Mouse (Mus musculus): ENCODE results near the gene Psph.
"Not testable (repeated sequence)": the region's sequence is repeated elsewhere in the genome, so short reads cannot be mapped to it uniquely, and the experiment has no call there.

The Psph gene

DNA sequence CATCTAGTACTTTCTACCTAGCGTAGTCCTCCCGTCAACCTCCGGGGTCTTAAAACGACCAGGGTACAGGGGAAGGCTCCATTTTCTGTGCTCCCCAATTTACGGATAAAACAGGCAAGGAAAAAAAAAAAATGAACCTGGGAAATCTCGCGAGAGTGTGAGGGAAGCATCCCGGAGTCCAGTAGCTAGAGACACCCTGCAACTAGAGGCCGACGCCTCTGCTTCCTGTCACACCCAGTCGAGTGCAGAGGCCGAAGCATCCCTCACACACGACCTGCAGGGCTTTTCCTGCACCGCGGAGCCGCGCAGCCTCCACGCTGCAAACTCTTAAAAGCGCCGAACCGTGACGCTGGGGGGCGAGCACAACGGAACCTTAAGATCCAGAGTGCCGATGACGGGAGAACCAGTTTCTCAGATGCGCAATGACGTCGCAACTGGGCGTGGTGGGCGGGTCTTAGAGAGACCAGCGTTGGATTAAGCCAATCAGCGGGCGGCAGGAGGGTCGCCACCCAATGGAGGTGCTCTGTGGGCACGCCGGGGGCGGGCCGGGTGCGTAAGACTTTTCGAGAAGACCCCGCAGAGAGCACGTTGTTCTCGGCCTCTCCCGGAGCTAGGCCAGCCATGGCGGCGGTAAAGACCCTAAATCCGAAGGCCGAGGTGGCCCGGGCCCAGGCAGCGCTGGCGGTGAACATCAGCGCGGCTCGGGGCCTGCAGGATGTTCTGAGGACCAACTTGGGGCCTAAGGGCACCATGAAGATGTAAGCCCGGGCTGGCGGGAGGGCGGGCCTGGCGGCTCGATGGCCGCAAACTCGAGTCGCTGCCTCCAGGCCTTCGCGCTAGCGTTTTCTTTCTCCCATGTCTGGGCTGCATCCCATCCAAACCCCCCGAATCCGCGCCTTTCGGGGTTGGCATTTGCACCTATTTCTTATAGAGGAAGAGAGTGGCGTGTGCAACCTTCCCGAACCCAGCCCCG, at the start of gene Psph:
Gene Psph (minus strand): TSS at position 632 of the 973 bp plus-strand sequence.
- peak; percentile 96 to 97 for DNase-seq (ENCODE audit: low spot score in 2 of 2)

DNA sequence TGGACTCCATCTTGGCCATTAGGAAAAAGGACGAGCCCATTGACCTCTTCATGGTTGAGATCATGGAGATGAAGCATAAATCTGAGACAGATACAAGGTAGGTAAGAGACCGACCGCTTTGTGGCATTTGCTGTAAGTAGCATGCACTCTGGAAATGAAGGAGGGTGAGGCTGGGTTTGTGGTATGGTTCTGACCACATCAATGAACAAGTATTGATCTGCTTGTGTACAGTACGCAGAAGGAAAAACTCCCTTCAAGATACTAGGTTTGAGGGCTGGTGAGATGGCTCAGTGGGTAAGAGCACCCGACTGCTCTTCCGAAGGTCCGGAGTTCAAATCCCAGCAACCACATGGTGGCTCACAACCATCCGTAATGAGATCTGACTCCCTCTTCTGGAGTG, 3.3 kb upstream of the Psph start:
- DNase-seq (ENCODE audit: low spot score in 2 of 2): peak in 1 of 2 experiments; percentile 16

DNA sequence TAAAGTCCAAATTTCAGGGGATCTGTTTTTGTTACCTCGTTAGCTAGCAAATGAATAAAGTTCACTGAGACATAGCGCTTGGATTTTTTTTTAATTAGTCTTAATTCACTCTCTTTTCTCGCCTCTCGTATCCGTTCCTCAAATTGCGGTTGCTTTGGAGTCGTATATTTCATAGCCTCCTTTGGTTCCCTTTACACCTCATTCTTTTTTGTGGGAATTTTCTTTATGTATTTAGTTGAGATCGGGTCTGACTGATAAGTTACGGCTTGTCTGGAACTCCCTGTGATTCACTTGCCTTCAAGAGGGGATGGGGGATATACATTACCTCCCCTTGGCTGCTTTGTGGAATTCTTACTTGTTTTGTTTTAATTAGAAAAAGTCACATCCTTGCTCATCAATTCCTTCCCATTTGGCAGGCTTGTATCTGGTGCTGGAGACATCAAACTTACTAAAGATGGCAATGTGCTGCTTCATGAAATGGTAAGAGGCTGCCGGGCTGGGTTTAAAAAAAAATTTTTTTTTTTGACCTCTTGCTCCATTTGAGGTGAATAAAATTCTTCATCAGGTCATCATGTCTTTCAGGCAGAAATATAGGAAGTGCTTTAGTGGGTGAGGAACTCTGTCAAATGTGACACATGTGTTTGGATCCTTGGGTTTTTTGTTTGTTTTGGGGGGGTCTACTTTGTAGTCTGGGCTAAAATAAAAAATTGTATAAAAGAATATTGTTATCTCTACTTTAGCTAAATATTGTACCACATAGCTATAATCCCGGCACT, 757 bp upstream of the Psph start:
- no peak for DNase-seq (ENCODE audit: low spot score in 2 of 2)

DNA sequence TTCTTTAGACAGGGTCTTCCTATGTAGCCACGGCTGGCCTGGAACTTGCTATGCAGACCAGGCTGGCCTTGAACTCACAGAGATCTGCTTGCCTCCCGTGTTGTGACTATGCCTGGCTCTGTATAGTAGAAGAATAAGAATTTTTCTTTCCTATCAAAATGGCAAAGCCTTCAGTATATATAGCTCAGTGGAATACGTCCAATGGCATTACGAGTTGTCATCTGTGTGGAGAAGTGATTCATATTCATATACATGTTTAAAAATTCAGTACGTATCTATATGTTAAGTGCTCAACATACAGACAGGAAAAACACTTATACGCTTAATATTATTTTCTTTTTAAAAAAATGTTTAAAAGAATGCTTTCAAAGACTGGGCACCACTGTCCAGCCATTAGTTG, 1.1 kb downstream of the Psph start:
- DNase-seq (ENCODE audit: low spot score in 2 of 2): no peak

DNA sequence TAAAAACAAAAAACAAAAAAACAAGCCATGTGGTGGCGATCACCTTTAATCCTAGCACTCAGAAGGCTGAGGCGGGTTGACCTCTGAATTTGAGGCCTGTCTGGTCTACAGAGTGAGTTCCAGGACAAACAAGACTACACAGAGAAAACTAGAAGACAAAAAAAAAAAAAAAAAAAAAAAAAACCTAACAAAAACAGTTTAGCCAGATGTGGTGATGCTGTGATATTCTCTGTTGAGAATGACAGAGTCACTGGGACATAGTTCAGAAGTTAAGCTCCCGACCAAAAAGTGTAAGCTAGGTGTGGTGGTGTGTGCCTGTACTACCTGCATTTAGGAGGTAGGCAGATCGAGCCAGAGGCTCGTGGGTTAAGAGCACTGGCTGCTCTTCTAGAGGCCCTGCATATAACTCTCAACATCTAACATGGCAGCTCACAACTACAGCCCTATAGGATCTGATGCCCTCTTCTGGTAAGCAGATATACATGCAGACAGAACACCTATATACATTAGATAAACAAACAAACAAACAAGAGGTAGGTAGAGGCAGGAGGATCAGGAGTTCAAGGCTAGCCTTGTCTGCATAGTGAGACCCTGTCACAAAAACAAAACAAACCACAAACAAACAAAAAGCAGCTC, 1.9 kb downstream of the Psph start:
- DNase-seq (ENCODE audit: low spot score in 2 of 2): no peak

DNA sequence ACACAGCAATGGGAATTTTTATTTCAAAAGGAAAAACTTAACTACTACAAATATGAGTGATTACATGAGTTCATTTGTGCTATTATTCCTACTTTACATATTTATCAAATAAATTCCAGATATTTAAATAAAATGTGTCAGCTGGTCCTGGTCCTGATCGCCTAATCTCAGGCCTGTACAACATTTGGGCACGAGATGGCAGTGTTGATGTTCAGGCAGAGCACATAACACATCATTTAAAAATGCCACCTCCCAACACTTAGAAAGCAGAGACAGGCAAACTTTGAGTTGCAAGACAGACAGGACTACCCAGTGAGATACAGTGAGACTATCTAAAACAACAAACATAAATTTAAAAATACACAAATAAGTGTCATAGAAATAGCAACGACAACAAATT, 5.0 kb downstream of the Psph start:
- DNase-seq (ENCODE audit: low spot score in 2 of 2): no peak

DNA sequence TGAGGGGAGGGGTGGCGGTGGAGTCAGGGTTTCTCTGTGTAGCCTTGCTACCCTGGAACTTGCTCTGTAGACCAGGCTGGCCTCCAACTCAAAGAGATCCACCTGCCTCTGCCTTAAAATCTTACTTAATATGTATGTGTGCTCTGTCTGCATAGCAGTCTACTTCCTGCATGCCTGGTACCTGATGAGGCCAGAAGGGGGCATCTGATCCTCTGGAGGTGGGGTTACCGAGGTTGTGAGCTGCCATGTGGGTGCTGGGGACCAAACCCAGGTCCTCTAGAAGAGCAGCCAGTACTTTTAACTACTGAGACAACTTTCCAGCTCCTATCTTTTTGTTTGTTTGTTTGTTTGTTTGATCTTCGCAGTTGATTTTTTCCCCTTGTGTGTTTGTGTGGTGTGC, 7.1 kb downstream of the Psph start:
- no peak for DNase-seq (ENCODE audit: low spot score in 2 of 2)

DNA sequence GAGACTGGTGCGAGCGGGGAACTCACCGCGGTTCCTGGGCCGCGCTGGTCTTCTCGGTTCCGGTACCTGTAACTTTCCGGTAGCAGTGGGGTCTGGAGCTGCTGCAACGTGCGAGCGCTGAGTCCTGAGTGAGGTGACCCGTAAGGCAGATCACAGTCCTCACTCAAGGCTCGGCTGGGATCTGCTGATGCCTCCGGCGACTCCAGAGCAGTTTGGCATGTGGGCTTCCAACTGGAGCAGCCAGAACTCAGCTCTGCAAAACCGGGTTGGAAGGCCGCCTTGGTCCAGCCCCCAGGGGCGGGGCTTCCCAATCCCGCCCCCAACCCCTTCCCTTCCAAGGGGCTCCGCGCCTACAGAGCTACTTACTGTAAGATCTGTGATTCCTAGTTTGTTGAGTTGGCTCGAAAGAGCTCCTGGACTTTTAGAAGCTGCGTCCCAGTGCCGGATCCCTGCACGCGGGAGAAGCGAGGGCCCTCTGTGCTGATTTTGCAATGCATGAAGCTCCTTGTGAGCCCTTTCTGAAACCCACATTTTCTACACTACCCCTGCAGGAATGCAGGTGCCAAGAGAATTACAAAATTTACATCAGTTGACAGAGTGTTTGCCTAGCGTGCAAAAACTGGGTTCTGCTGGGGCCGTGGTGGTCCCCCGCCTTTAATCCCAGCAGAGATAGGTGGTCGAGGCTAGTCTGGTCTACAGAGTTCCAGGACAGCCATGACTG, 8.1 kb downstream of the Psph start:
- DNase-seq (ENCODE audit: low spot score in 2 of 2): peak; percentile 13 to 22

DNA sequence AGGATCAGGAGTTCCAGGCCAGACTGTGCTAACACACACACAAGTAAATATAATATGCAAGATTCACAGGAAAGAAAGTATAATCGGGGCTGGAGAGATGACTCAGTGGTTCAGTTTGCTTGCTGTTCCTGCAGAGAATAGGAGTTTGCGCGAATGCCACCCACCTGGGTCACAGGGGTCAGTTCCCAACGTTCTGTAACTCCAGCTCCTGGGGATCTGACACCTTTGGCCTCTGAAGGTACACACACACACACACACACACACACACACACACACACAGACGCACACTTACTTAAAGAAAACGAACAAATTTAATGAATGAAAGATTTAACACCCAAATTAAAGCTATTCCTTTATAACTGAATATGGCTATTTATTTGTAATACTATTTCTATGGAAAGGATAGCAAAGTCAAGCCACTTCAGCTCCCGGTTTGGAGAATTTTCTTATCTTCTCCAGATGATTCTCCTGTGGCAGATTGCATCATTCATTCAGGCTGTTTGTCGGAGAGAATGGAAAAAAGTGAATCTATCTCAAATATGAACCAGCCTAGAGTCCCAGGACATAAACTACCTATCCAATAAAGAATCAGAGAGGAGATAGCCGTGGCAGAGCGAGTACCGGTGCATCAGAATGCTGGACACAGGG, 8.8 kb downstream of the Psph start:
- DNase-seq (ENCODE audit: low spot score in 2 of 2): no peak

DNA sequence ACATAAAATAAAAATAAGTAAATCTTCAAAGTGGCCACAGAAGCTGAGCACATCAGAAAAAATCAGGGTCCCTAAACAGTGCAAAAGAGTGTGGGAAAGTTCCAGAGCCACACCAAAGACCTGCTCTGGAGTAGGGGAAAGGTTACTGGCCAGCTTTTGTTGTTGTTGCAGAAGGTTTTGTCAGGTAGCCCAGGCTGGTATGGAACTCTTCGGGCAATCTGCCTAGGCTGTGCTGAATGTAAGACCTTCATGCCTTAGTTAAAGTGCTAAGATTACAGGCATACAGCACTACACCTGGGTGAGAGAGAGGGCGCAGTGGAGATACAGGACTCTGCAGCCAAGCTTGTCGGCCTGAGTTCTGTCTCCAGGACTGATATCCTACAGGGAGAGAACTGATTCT, 12.6 kb downstream of the Psph start:
- DNase-seq (ENCODE audit: low spot score in 2 of 2): no peak

DNA sequence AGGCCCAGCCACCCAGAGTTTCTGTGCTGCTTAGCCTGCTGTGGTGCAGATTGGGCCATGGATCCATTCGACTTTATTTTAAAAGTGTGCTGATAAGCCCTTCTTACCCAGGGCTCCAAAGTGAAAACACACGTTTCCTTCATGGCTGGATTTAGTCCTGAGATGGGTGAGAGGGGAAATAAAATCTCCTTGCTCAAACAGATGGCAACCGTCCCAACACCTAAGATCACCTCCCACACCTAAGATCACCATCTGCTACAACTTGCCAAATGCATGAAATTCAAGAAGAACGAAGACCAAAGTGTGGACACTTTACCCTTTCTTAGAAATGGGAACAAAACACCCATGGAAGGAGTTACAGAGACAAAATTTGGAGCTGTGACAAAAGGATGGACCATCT, 13.9 kb downstream of the Psph start:
- not testable (repeated sequence) for DNase-seq (ENCODE audit: low spot score in 2 of 2)

DNA sequence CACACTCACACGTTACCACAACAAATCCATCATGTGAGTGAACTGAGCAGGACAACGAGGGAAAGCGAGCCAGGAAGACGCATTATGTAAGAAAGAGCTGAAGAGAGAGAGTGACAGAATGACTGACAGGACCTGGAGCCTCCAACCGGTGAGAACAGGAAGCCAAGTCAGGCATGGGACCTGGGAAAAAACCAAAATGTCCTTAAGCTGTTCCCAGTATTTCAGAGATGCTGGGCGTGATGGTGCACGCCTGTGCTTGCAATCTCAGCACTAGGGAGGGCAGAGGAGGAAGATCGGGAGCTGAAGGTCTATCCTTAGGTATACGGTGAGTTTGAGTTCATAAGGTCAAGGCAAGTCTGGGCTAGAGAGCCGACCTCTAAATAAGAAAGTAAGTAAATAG, 14.8 kb downstream of the Psph start:
- no peak for DNase-seq (ENCODE audit: low spot score in 2 of 2)

DNA sequence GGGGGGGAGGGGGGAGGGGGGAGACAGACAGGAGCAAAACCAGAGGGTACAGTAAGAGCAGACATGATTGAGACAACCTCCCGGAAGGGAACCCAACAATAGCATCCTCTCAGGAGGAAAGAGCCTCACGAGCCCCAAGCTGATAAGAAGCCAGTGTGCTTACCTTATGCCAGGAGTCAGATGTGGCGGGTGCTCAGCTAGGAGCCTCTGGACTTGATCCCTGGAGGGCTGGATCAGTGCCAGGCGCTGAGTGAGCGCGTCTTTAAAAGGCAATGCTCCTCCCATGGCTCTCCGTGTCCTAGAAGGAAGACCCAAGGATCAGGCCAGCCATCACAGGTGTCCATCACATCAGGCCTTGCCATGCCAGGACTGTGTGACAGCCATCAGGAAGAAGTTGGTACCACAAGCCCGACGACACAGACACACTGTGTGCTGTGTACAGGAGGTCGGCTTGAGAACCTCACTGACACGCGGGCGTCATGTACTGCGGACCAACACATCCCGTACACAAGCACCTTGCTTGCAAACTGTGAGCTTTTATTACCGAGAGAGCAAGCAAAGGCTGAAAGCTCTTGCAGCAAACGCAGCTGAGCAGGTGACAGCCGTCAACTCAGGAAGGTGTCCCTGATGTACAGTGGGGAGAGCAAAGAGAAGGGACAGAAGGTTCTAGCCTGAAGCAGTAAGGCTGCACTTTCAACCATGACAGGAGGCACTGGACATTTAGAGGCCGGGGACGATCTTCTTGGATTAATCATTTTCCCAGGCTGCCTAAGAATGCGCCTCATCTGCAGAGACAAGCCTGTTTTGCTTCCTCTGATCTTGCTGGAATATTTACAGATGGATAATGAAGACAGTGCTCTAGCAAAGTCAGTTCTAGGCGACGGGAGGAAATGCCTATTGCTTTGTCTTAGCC, 16.6 kb downstream of the Psph start:
- DNase-seq (ENCODE audit: low spot score in 2 of 2): no peak

DNA sequence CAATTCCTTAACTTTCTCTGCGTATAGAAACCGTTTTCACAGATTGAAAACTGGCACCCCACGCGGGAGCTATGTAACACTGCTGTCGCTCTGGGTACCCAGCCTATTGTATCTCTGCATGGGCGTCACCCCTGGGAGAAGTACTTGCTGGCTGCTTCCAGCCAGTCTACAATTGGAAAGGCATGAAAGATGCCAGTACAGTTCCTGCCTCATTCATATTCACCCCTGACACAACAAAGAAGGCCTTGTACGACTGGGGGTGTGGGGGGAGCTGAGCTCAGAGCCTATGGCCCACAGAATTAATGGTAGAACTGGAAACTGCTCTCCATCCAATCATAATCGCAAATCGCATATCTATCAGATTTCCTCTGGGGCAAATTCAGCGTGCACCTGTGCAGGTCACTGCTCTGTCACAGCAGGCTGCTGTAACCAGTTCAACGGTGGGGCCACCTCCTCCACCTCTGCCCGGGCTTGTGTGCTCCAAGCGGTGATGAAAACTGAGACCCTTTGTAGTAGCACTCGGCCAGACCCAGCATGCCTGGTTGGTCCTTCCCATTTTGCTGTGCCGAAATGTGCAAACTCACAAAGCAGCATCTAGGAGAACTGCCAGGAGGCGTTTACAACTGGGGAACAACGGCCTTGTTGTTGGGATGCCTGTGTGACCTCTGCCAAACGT, 25.2 kb downstream of the Psph start:
- DNase-seq (ENCODE audit: low spot score in 2 of 2): no peak

DNA sequence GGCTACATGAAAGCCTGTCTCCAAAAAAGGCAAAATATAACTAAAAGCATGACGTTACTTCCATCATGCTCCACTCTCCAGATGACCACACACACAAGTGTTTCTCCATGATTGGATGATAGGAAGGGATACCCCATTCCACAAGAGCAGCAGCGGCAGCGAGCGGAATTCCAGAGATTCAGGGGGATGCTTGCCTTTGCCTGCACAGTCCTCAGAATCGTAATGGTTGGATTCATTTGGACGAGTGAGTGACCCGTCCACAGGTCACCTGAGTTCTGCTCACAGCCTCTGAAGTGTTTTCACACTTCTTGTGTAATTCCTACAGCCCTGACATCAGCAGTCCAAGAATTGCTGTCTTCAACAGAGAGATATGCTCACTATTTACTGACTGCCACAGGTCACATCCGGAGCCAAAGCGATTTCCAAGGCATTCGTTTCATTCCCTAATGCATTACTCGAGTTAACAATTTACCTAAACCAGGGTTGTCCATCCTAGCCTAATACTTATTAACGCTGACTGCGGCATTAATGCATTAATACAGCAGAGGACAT, 27.2 kb downstream of the Psph start:
- DNase-seq (ENCODE audit: low spot score in 2 of 2): no peak

DNA sequence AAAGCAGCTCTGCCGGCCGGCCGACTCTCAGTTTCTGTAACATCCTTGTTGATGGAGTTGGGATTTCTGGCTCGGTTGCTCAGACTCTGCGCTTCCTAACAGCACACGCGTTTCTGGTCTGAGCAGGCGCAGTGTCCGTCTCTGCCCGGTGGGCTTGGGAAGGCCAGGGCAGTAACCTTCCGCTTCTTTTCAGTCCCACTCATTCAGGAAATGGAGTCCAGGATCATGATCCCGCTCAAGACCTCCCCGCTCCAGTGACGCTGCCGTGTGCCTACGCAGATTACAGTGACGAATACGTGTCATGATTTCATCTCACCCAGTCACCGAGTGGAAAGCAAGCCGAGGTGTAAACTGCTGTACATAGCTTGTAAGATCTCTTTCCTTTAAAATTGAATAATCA, 30.4 kb downstream of the Psph start:
- no peak for DNase-seq (ENCODE audit: low spot score in 2 of 2)

DNA sequence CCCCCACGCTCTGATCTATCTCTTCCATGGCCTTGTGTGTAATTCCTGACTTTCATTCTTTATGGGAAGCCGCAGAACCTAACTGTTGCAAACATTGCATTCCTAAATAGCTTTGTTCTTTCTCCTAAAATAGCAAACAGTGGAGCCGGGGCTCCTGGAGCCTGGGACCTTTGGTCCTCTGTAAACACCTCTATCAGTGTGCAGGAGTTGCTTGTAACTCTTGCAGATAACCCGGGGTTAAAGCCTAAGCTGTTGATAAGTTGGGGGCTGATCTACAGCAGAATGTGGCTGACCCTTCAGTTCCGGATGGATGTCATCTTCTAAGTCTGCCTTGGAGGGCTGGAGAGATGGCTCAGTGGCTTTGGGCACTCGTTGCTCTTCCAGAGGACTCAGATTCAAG, 43.2 kb downstream of the Psph start:
- DNase-seq (ENCODE audit: low spot score in 2 of 2): no peak

DNA sequence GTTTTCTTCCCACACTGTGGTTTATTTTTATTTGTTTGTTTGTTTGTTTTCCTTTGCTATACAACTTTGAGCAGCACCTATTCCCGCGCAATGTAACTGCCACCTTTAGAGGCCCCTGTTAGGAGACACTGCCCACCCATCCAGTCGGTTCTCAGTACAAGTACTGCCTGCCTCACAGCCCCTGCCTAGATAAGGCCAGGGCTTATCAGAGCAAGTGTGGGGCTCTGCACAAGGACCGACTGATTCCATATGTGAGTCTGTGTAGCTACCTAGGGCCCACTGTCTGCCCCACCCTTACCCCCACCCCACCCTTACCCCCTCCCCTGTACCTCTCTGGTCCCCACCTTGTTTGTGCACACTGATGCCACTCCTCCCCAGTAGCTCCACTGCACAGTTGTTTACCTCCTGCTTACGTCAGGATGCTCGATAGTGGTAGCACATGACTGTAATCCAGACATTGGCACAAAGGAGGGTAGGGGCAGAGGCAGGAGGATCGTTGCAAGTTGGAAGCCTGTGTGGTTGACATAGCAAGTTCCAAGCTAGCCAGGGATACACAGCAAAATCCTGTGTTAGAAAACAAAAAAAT, 44.3 kb downstream of the Psph start:
- DNase-seq (ENCODE audit: low spot score in 2 of 2): no peak

DNA sequence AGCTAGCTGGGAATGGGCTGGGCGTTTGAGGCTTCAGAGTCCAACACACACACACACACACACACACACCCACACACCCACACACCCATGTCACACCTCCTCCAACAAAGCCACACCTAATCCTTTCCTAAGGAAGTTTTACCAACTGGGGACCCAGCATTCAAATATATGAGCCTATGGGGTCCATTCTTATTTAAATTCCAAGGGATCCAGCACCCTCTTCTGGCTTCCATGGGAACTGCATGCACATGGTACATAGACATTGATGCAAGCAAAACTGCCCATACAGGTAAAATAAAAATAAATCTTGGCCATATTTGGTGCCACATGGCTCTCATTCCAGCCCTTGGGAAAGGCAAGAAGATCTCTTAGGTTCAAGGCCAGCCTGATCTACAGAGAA, 46.3 kb downstream of the Psph start:
- no peak for DNase-seq (ENCODE audit: low spot score in 2 of 2)

Data from natural killer cell, adult 2 months (primary cell).